ENCODE assay signal across 8 mouse cellular contexts in genomic region chr17:35916297-35917142, GRCm38 (mm10). TPM values are rescaled to one million over a fixed set of nuclear protein-coding genes. Genes with fewer than 3 reads are reported as not detected.
DNase-seq lines count a peak whose midpoint lies in the region; ATAC-seq and TF ChIP-seq lines count a peak whose summit lies in the region.

Gene Mrps18b (minus strand): TSS chr17:35916389.
Gene Ppp1r10 (plus strand): TSS chr17:35916434.

- peaks cover 35% of the 10 kb centered on the region for H3K36me3 ChIP-seq in heart, embryonic 12.5 days
- 0 out of 2 replicates have a peak, but pooled peaks cover 16% of the 10 kb centered on the region for H3K36me3 ChIP-seq in kidney, postnatal 0 days (ENCODE audit: insufficient read depth, low read length)
- peaks cover 14% of the 10 kb centered on the region for H3K36me3 ChIP-seq in liver, embryonic 11.5 days (ENCODE audit: control insufficient read depth, insufficient read depth, low read length)
- H3K36me3 ChIP-seq in stomach, embryonic 14.5 days (ENCODE audit: control insufficient read depth, insufficient read depth, low read length): peaks cover 28% of the 10 kb centered on the region

- peak within 1 kb of the TSS; percentile 79 for H3K4me3 ChIP-seq in heart, embryonic 12.5 days
- peak within 1 kb of the TSS; percentile 66 for H3K4me3 ChIP-seq in kidney, postnatal 0 days (replicated peaks; ENCODE audit: low read depth, low read length)
- H3K4me3 ChIP-seq in liver, embryonic 11.5 days (ENCODE audit: low read depth, low read length): peak within 1 kb of the TSS; percentile 78
- peak within 1 kb of the TSS; percentile 90 for H3K4me3 ChIP-seq in stomach, embryonic 14.5 days (ENCODE audit: low read depth, low read length)

- peaks cover 30% of the 10 kb centered on the region for H3K4me1 ChIP-seq in heart, embryonic 12.5 days (replicated peaks)
- H3K4me1 ChIP-seq in kidney, postnatal 0 days (replicated peaks; ENCODE audit: insufficient read depth, low read length): peaks cover 22% of the 10 kb centered on the region; the same call in 1 of the 2 replicates
- H3K4me1 ChIP-seq in liver, embryonic 11.5 days (replicated peaks; ENCODE audit: control insufficient read depth, insufficient read depth, low read length): peaks cover 34% of the 10 kb centered on the region
- H3K4me1 ChIP-seq in stomach, embryonic 14.5 days (ENCODE audit: control insufficient read depth, insufficient read depth, low read length): peaks cover 16% of the 10 kb centered on the region; the same call in 1 of the 2 replicates

- under 1% methylated on average over 83 of the region's 83 CpGs for WGBS in heart, embryonic 12.5 days
- under 1% methylated on average over 83 of the region's 83 CpGs for WGBS in kidney, postnatal 0 days
- WGBS in liver, embryonic 11.5 days: under 1% methylated on average over 83 of the region's 83 CpGs
- under 1% methylated on average over 83 of the region's 83 CpGs for WGBS in stomach, embryonic 14.5 days

- peak; percentile 100 for DNase-seq in CD4-positive helper T cell, adult 2 months (ENCODE audit: low read depth, low spot score)
- DNase-seq in brain, embryonic 18.5 days (ENCODE audit: low read depth, low spot score): peak; percentile 99
- DNase-seq in kidney, postnatal 0 days (ENCODE audit: low spot score): peak; percentile 100
- peak; percentile 97 for DNase-seq in liver, embryonic 11.5 days (ENCODE audit: low spot score)
- DNase-seq in naive thymus-derived CD4-positive, alpha-beta T cell, adult 2 months (ENCODE audit: low read depth): peak; percentile 100

- peak within 1 kb of the TSS; percentile 97 for H3K27ac ChIP-seq in heart, embryonic 12.5 days (ENCODE audit: poor library complexity, severe bottlenecking)
- peak within 1 kb of the TSS; percentile 98 for H3K27ac ChIP-seq in kidney, postnatal 0 days
- H3K27ac ChIP-seq in liver, embryonic 11.5 days (ENCODE audit: low read depth, low read length): peak within 1 kb of the TSS; percentile 99
- peak within 1 kb of the TSS; percentile 97 for H3K27ac ChIP-seq in stomach, embryonic 14.5 days (ENCODE audit: low read length)

- H3K4me2 ChIP-seq in heart, embryonic 12.5 days: peak within 1 kb of the TSS; percentile 96
- peak within 1 kb of the TSS; percentile 65 for H3K4me2 ChIP-seq in kidney, postnatal 0 days (ENCODE audit: low read length)
- H3K4me2 ChIP-seq in liver, embryonic 11.5 days: peak within 1 kb of the TSS; percentile 99
- peak within 1 kb of the TSS; percentile 94 for H3K4me2 ChIP-seq in stomach, embryonic 14.5 days (replicated peaks; ENCODE audit: low read depth, low read length)

- no peaks in the 10 kb centered on the region for H3K9me3 ChIP-seq in heart, embryonic 12.5 days (replicated peaks)
- H3K9me3 ChIP-seq in kidney, postnatal 0 days (replicated peaks; ENCODE audit: low read length): no peaks in the 10 kb centered on the region
- H3K9me3 ChIP-seq in liver, embryonic 11.5 days (ENCODE audit: control insufficient read depth, low read length): no peaks in the 10 kb centered on the region
- no peaks in the 10 kb centered on the region for H3K9me3 ChIP-seq in stomach, embryonic 14.5 days (ENCODE audit: control insufficient read depth, low read depth, low read length)

- ATAC-seq in erythroid progenitor cell, adult 5-6 weeks (replicated peaks; ENCODE audit: low FRiP score, poor library complexity, severe bottlenecking): peak; percentile 71
- ATAC-seq in heart, embryonic 12.5 days (ENCODE audit: insufficient number of reproducible peaks, low FRiP score): peak; percentile 96
- peak; percentile 92 for ATAC-seq in kidney, postnatal 0 days (replicated peaks; ENCODE audit: low FRiP score, low read depth)
- peak; percentile 88 for ATAC-seq in liver, embryonic 11.5 days (replicated peaks; ENCODE audit: low FRiP score)
- ATAC-seq in stomach, embryonic 14.5 days (ENCODE audit: insufficient number of reproducible peaks, insufficient read depth, low FRiP score, low read depth): peak; percentile 94

- peak within 1 kb of the TSS; percentile 99 for H3K9ac ChIP-seq in heart, embryonic 12.5 days
- peak within 1 kb of the TSS; percentile 96 for H3K9ac ChIP-seq in kidney, postnatal 0 days (ENCODE audit: low read depth, low read length)
- peak within 1 kb of the TSS; percentile 100 for H3K9ac ChIP-seq in liver, embryonic 11.5 days (ENCODE audit: low read depth, low read length)
- peak within 1 kb of the TSS; percentile 98 for H3K9ac ChIP-seq in stomach, embryonic 14.5 days (replicated peaks; ENCODE audit: low read depth, low read length)

- peak; percentile 74 for TF ChIP-seq CTCF in kidney, postnatal 0 days (IDR thresholded peaks at IDR 0.05; ENCODE audit: low read depth)

- H3K27me3 ChIP-seq in heart, embryonic 12.5 days (replicated peaks): no peaks in the 10 kb centered on the region
- no peaks in the 10 kb centered on the region for H3K27me3 ChIP-seq in kidney, postnatal 0 days (ENCODE audit: insufficient read depth, low read length)
- no peaks in the 10 kb centered on the region for H3K27me3 ChIP-seq in liver, embryonic 11.5 days (replicated peaks; ENCODE audit: control insufficient read depth, insufficient read depth, low read length)
- H3K27me3 ChIP-seq in stomach, embryonic 14.5 days (ENCODE audit: control insufficient read depth, insufficient read depth, low read length): no peaks in the 10 kb centered on the region

RNA-seq across cellular contexts. Expression of gene Mrps18b, which starts in this region (rescaled TPM):
- 16.9 and 18.0 TPM in 2 replicates for total RNA-seq in erythroid progenitor cell, adult 5-6 weeks (2015; ENCODE audit: low replicate concordance)
- total RNA-seq in erythroid progenitor cell, adult 5-6 weeks (2017; ENCODE audit: low replicate concordance): 13.5 and 50.5 TPM in 2 replicates
- 63.4 and 72.7 TPM in 2 replicates for polyA plus RNA-seq in heart, embryonic 12.5 days (2016; fragmentation: Nextera tagmentation; extraction: Ambion mirVana)
- polyA plus RNA-seq in kidney, postnatal 0 days (2015; fragmentation: Nextera tagmentation; extraction: Ambion mirVana): 88.4 and 94.7 TPM in 2 replicates
- polyA plus RNA-seq in liver, embryonic 11.5 days (2014; fragmentation: Nextera tagmentation; extraction: Ambion mirVana): 167 and 172 TPM in 2 replicates
- 72.2 and 83.6 TPM in 2 replicates for polyA plus RNA-seq in stomach, embryonic 14.5 days (2014; fragmentation: Nextera tagmentation; extraction: Ambion mirVana)

RNA-seq across cellular contexts. Expression of gene Ppp1r10, which starts in this region (rescaled TPM):
- total RNA-seq in erythroid progenitor cell, adult 5-6 weeks (2015; ENCODE audit: low replicate concordance): 53.7 and 90.1 TPM in 2 replicates
- total RNA-seq in erythroid progenitor cell, adult 5-6 weeks (2017; ENCODE audit: low replicate concordance): 67.5 and 87.5 TPM in 2 replicates
- 35.8 and 39.6 TPM in 2 replicates for polyA plus RNA-seq in heart, embryonic 12.5 days (2016; fragmentation: Nextera tagmentation; extraction: Ambion mirVana)
- polyA plus RNA-seq in kidney, postnatal 0 days (2015; fragmentation: Nextera tagmentation; extraction: Ambion mirVana): 28.8 and 29.7 TPM in 2 replicates
- polyA plus RNA-seq in liver, embryonic 11.5 days (2014; fragmentation: Nextera tagmentation; extraction: Ambion mirVana): 35.4 and 39.7 TPM in 2 replicates
- 32.6 and 35.4 TPM in 2 replicates for polyA plus RNA-seq in stomach, embryonic 14.5 days (2014; fragmentation: Nextera tagmentation; extraction: Ambion mirVana)

Comparison
In these comparisons a context has a peak if more than half of its experiments do, and no peak if none do; other contexts are left out.
1. Peak in every context shown above with its lines: DNase-seq, ATAC-seq, H3K4me3 ChIP-seq and H3K27ac ChIP-seq.